Mouse (Mus musculus): Measurements from ENCODE around the gene 3110082J24Rik. TPM values are rescaled to one million over a fixed set of nuclear protein-coding genes. Genes with fewer than 3 reads are reported as not detected.

3110082J24Rik gene
- total RNA-seq, 2 experiments from 2014 or later = 1.4 to 3.0 TPM

- Histone ChIP-seq H3K4me3 (peak overlapping the region; percentile 48), H3K27ac (no peak overlapping the region)
- intact Hi-C loops (cut with DNase I) = loop anchor here (5.0 kb wide), 1 partner anchor 287 kb away; no protein-coding TSS in a partner anchor
- peak; percentile 58 for TF ChIP-seq CTCF (IDR thresholded peaks at IDR 0.05)
- DNase-seq (ENCODE audit: extremely low spot score in 1 of 2, low spot score in 2 of 2) = peak; percentile 66 to 67
These were observed 8.2 kb upstream of the 3110082J24Rik start for GRCm38 (mm10) chr5:30113881-30114760.

GRCm38 (mm10) chr5:30112533-30113068 is 6.7 kb upstream of the 3110082J24Rik start:
- no peak overlapping the region for H3K27ac ChIP-seq
- intact Hi-C loops (cut with DNase I) = loop anchor here (5.0 kb wide), 1 partner anchor 285 kb away; no protein-coding TSS in a partner anchor
- DNase-seq (ENCODE audit: extremely low spot score in 1 of 2, low spot score in 2 of 2) = no peak
- TF ChIP-seq CTCF (IDR thresholded peaks at IDR 0.05) = peak; percentile 21
- no peak overlapping the region for H3K4me3 ChIP-seq

- intact Hi-C loops (cut with DNase I) = loop anchor here (5.0 kb wide), 1 partner anchor 284 kb away; no protein-coding TSS in a partner anchor
- no peak; the same call in 1 of the 2 replicates for TF ChIP-seq CTCF (IDR thresholded peaks at IDR 0.05)
- no peak overlapping the region for H3K4me3 ChIP-seq
- H3K27ac ChIP-seq = no peak overlapping the region
- no peak for DNase-seq (ENCODE audit: extremely low spot score in 1 of 2, low spot score in 2 of 2)
These were observed 5.9 kb upstream of the 3110082J24Rik start for GRCm38 (mm10) chr5:30111771-30112170.

GRCm38 (mm10) chr5:30111126-30111525 is 5.2 kb upstream of the 3110082J24Rik start:
- peak; percentile 29 for TF ChIP-seq CTCF (IDR thresholded peaks at IDR 0.05)
- intact Hi-C loops (cut with DNase I) = loop anchor here (5.0 kb wide), 1 partner anchor 284 kb away; no protein-coding TSS in a partner anchor
- no peak overlapping the region for H3K27ac ChIP-seq
- DNase-seq (ENCODE audit: extremely low spot score in 1 of 2, low spot score in 2 of 2) = peak in 1 of 2 experiments; percentile 38
- no peak overlapping the region for H3K4me3 ChIP-seq

GRCm38 (mm10) chr5:30110371-30111060 is 4.6 kb upstream of the 3110082J24Rik start:
- no peak for TF ChIP-seq CTCF (IDR thresholded peaks at IDR 0.05)

GRCm38 (mm10) chr5:30109899-30110298 is 4.0 kb upstream of the 3110082J24Rik start:
- no peak overlapping the region for H3K27ac ChIP-seq
- DNase-seq (ENCODE audit: extremely low spot score in 1 of 2, low spot score in 2 of 2) = no peak
- no peak for TF ChIP-seq CTCF (IDR thresholded peaks at IDR 0.05)
- intact Hi-C loops (cut with DNase I) = loop anchor here (5.0 kb wide), 1 partner anchor 283 kb away; no protein-coding TSS in a partner anchor
- H3K4me3 ChIP-seq = no peak overlapping the region

More at GRCm38 (mm10) chr5:30110371-30111060, 4.6 kb upstream of the 3110082J24Rik start:
- no peak for DNase-seq (ENCODE audit: extremely low spot score in 1 of 2, low spot score in 2 of 2)
- no peak overlapping the region for H3K4me3 ChIP-seq
- H3K27ac ChIP-seq = no peak overlapping the region
- intact Hi-C loops (cut with DNase I) = loop anchor here (5.0 kb wide), 1 partner anchor 283 kb away; no protein-coding TSS in a partner anchor

- no peak overlapping the region for H3K4me3 ChIP-seq
- no peak overlapping the region for H3K27ac ChIP-seq
- no peak for DNase-seq (ENCODE audit: extremely low spot score in 1 of 2, low spot score in 2 of 2)
- intact Hi-C loops (cut with DNase I) = no loop called here
- TF ChIP-seq CTCF (IDR thresholded peaks at IDR 0.05) = no peak
These were observed 2.3 kb upstream of the 3110082J24Rik start for GRCm38 (mm10) chr5:30108233-30108632.

- intact Hi-C loops (cut with DNase I) = no loop called here
- Histone ChIP-seq H3K4me3 (no peak overlapping the region), H3K27ac (no peak overlapping the region)
- no peak for DNase-seq (ENCODE audit: extremely low spot score in 1 of 2, low spot score in 2 of 2)
- no peak for TF ChIP-seq CTCF (IDR thresholded peaks at IDR 0.05)
These were observed 1.7 kb upstream of the 3110082J24Rik start for GRCm38 (mm10) chr5:30107611-30108041.

- DNase-seq (ENCODE audit: extremely low spot score in 1 of 2, low spot score in 2 of 2) = no peak
- no peak for TF ChIP-seq CTCF (IDR thresholded peaks at IDR 0.05)
- intact Hi-C loops (cut with DNase I) = no loop called here
- H3K4me3 ChIP-seq = no peak overlapping the region
- no peak overlapping the region for H3K27ac ChIP-seq
These were observed 1.3 kb upstream of the 3110082J24Rik start for GRCm38 (mm10) chr5:30107186-30107585.

- peak in 1 of 2 experiments; percentile 3 for DNase-seq (ENCODE audit: extremely low spot score in 1 of 2, low spot score in 2 of 2)
- intact Hi-C loops (cut with DNase I) = no loop called here
- no peak for TF ChIP-seq CTCF (IDR thresholded peaks at IDR 0.05)
These were observed 870 bp upstream of the 3110082J24Rik start for GRCm38 (mm10) chr5:30106756-30107155.

GRCm38 (mm10) chr5:30104841-30105667 is 832 bp downstream of the 3110082J24Rik start, which contains the start of gene Garem2:
TSS of gene Garem2 (plus strand) at chr5:30105161.
- Histone ChIP-seq H3K27ac (peak within 1 kb of the TSS; percentile 63), H3K4me3 (peak within 1 kb of the TSS; percentile 49)
- TF ChIP-seq CTCF (IDR thresholded peaks at IDR 0.05) = no peak
- peak in 1 of 2 experiments; percentile 16 for DNase-seq (ENCODE audit: extremely low spot score in 1 of 2, low spot score in 2 of 2)
- intact Hi-C loops (cut with DNase I) = no loop called here

More at GRCm38 (mm10) chr5:30106756-30107155, 870 bp upstream of the 3110082J24Rik start:
- peak overlapping the region; percentile 49 for H3K4me3 ChIP-seq
- H3K27ac ChIP-seq = no peak overlapping the region; the same call in 1 of the 2 replicates
